Mouse (Mus musculus): Measurements from ENCODE around the gene Gtf2h3. TPM values are rescaled to one million over a fixed set of nuclear protein-coding genes. Genes with fewer than 3 reads are reported as not detected.
"Not testable (repeated sequence)": the region's sequence is repeated elsewhere in the genome, so short reads cannot be mapped to it uniquely, and the experiment has no call there.

Gene Gtf2h3
- polyA plus RNA-seq, 1 experiment from 2014 or later = 78.7 TPM

GRCm38 (mm10) chr5:124540383-124540786 is 38.6 kb upstream of the Gtf2h3 start, which contains the start of gene Tmed2:
Gene Tmed2 (plus strand): TSS chr5:124540695.
- Histone ChIP-seq H3K4me1 (peaks cover 21% of the 10 kb centered on the region), H3K27me3 (no peaks in the 10 kb centered on the region), H3K36me3 (peaks cover 26% of the 10 kb centered on the region), H3K9ac (peak within 1 kb of the TSS; percentile 84), H3K9me3 (replicated peaks) (no peaks in the 10 kb centered on the region), H3K27ac (peak within 1 kb of the TSS; percentile 89), H3K4me3 (replicated peaks) (peak within 1 kb of the TSS; percentile 98), H3K4me2 (peak within 1 kb of the TSS; percentile 67)
- peak; percentile 95 for ATAC-seq (replicated peaks; ENCODE audit: low FRiP score)
- under 1% methylated on average over 35 of the region's 35 CpGs for WGBS

DNA sequence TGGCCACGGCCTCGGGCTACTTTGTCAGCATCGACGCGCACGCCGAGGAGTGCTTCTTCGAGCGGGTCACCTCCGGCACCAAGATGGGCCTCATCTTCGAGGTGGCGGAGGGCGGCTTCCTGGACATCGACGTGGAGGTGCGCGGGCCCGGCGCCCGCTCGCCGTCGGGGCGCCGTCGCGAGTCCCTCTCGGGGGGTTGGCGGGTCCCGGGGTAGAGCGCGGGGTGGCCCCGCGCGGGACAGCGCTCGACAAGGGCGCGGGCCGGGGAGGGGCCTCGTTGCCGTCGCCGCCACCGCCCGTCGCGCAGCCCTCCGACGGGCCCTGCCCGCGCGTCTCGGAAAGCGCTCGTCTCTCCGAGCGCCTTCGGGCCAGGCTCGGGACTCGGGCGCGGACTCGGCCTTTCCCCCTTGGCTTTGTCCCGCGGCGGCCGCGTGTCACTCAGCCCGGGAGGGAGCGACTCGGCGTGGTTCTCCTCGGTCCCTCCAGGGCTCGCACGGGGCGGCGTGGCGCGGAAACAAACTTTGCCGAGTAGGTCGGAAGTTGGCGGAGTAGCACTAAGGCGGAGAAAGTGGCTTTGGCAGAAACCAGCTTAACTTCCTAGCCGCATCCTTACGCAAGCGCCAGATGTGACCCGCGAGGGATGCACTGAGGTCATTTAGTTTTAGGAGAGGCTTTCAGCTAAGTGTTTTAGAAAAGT is 37.9 kb upstream of the Gtf2h3 start:
- no peaks in the 10 kb centered on the region for H3K9me3 ChIP-seq (replicated peaks)
- H3K9ac ChIP-seq = peak overlapping the region; percentile 84
- H3K27ac ChIP-seq = peak overlapping the region; percentile 89
- under 1% methylated on average over 81 of the region's 89 CpGs for WGBS
- H3K4me1 ChIP-seq = peaks cover 21% of the 10 kb centered on the region
- H3K4me2 ChIP-seq = peak overlapping the region; percentile 67
- H3K27me3 ChIP-seq = no peaks in the 10 kb centered on the region
- peak; percentile 82 for ATAC-seq (replicated peaks; ENCODE audit: low FRiP score)
- H3K36me3 ChIP-seq = peaks cover 32% of the 10 kb centered on the region
- H3K4me3 ChIP-seq (replicated peaks) = peak overlapping the region; percentile 98

GRCm38 (mm10) chr5:124541602-124541973 is 37.4 kb upstream of the Gtf2h3 start:
- ATAC-seq (replicated peaks; ENCODE audit: low FRiP score) = no peak
- 10% methylated on average over 8 of the region's 8 CpGs for WGBS
- Histone ChIP-seq H3K9ac (peak overlapping the region; percentile 84), H3K4me1 (peaks cover 20% of the 10 kb centered on the region), H3K9me3 (replicated peaks) (no peaks in the 10 kb centered on the region), H3K27me3 (no peaks in the 10 kb centered on the region), H3K4me3 (replicated peaks) (peak overlapping the region; percentile 98), H3K36me3 (peaks cover 38% of the 10 kb centered on the region), H3K4me2 (peak overlapping the region; percentile 67), H3K27ac (peak overlapping the region; percentile 89)

DNA sequence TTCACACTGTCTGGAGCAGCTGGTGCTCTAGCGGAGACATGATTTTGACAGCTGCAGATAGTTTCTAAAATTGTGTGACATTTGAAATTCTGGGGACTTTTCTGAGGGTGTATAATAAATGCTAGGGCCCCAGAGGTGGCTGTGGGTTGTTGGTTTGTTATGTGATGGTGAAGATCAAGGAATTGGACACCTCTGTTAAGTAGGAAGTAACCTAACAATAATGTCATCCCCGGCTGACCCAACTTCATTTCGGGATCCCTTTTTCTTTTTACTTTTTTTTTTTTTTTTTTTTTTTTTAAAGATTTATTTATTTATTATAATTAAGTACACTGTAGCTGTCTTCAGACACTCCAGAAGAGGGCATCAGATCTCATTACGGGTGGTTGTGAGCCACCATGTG is 28.2 kb upstream of the Gtf2h3 start:
- peaks cover 14% of the 10 kb centered on the region for H3K4me1 ChIP-seq
- ATAC-seq (replicated peaks; ENCODE audit: low FRiP score); H3K9me3 ChIP-seq (replicated peaks); H3K9ac ChIP-seq; H3K4me2 ChIP-seq; H3K27ac ChIP-seq; H3K4me3 ChIP-seq (replicated peaks); H3K27me3 ChIP-seq: not testable (repeated sequence)
- 82% methylated on average over 4 of the region's 4 CpGs for WGBS
- H3K36me3 ChIP-seq = peaks cover 52% of the 10 kb centered on the region

DNA sequence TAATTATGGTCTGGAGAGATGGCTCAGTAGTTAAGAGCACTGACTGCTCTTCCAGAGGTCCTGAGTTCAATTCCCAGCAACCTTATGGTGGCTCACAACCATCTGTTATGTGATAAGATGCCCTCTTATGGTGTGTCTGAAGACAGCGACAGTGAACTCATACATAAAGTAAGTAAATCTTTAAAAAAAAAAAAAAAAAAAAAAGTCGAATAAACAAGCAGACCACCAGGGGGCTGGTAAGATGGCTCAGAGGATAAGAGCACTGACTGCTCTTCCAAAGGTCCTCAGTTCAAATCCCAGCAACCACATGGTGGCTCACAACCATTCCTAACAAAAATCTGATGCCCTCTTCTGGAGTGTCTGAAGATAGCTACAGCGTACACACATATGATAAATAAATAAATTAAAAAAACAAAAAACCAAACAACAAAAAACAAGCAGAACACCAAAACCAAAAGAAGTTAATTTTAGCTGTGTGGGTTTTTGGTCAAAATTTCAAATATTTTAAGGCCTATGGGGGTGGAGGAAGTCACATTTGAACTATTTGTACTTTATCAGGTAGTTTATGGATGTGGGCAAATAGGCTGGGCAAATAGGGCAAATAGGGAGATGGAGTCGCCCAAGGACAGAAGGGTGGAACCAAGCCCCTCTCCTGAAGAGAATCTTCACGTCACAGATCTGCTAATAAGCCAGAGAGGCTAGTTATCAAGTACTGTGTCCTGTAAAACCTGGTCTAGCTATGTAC is 27.4 kb upstream of the Gtf2h3 start:
- H3K9ac ChIP-seq = peak overlapping the region; percentile 61
- peak overlapping the region; percentile 77 for H3K4me2 ChIP-seq
- ATAC-seq (replicated peaks; ENCODE audit: low FRiP score); H3K9me3 ChIP-seq (replicated peaks); H3K27me3 ChIP-seq: not testable (repeated sequence)
- peaks cover 52% of the 10 kb centered on the region for H3K36me3 ChIP-seq
- WGBS = 31% methylated on average over 5 of the region's 5 CpGs
- peak overlapping the region; percentile 90 for H3K27ac ChIP-seq
- peak overlapping the region; percentile 77 for H3K4me3 ChIP-seq (replicated peaks)
- peaks cover 14% of the 10 kb centered on the region for H3K4me1 ChIP-seq

DNA sequence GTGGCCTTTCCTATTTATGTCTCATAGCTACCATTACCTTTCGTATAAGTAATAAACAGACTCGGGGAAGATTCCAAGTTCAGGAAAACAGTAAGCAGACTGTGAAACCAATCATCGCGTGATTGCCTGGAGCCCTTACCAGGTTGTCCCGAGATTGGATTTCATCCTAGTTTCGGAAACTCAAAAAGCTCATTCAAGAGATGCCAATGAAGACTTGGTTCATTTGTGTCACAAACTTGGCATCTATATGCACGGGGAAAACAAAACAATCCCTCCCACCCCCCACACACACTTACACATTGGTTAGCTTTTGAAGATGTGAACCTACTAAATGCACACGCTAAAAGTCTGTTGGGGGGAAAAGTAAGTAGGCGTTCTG is 26.9 kb upstream of the Gtf2h3 start:
- peaks cover 52% of the 10 kb centered on the region for H3K36me3 ChIP-seq
- no peak for ATAC-seq (replicated peaks; ENCODE audit: low FRiP score)
- WGBS = 3% methylated on average over 9 of the region's 9 CpGs

DNA sequence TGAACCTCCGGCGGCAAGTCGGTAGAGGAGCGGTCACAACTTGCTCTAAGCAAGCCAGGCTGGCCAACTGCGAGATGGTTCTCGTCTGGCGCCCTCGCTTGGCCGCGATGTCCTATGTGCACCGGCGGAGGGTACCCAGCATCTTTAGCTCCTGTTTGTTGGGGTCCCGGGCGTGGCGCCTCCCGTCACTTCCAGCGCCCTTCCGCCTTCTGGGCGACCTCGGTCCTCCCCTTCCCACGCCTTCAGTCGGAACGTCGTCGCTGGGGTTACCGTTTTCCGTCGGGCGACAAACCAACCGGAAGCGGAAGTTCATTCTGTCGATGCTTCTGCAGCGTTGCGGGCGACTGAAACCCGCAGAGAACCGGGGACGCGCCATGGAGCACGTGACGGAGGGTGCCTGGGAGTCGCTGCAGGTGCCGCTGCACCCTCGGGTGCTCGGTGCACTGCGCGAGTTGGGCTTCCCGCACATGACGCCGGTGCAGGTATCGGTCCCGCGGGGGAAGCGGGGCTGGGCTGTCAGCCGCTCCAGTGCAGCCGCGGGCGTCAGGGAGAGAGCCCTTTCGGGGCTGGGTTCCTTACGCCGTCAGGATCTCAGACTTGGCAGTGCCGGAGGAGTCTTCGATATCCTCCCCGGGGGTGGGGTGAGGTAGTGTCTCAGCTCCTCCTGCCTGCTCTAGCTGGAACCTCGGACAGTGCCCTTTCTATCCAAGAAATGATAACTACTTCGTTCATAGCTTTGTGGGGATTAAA is 26.2 kb upstream of the Gtf2h3 start, which contains the start of gene Ddx55:
Gene Ddx55 (plus strand): TSS at position 307 of the 750 bp plus-strand sequence.
- no peaks in the 10 kb centered on the region for H3K9me3 ChIP-seq (replicated peaks)
- peak within 1 kb of the TSS; percentile 61 for H3K9ac ChIP-seq
- peak within 1 kb of the TSS; percentile 77 for H3K4me3 ChIP-seq (replicated peaks)
- peaks cover 50% of the 10 kb centered on the region for H3K36me3 ChIP-seq
- under 1% methylated on average over 66 of the region's 66 CpGs for WGBS
- H3K4me1 ChIP-seq = peaks cover 14% of the 10 kb centered on the region
- H3K27me3 ChIP-seq = no peaks in the 10 kb centered on the region
- H3K4me2 ChIP-seq = peak within 1 kb of the TSS; percentile 77
- H3K27ac ChIP-seq = peak within 1 kb of the TSS; percentile 90
- peak; percentile 85 for ATAC-seq (replicated peaks; ENCODE audit: low FRiP score)

More for the DNA sequence above, 26.9 kb upstream of the Gtf2h3 start:
- H3K27ac ChIP-seq = peak overlapping the region; percentile 90
- peak overlapping the region; percentile 77 for H3K4me3 ChIP-seq (replicated peaks)
- H3K27me3 ChIP-seq = no peaks in the 10 kb centered on the region
- no peaks in the 10 kb centered on the region for H3K9me3 ChIP-seq (replicated peaks)
- peak overlapping the region; percentile 61 for H3K9ac ChIP-seq
- H3K4me2 ChIP-seq = peak overlapping the region; percentile 77
- H3K4me1 ChIP-seq = peaks cover 14% of the 10 kb centered on the region

DNA sequence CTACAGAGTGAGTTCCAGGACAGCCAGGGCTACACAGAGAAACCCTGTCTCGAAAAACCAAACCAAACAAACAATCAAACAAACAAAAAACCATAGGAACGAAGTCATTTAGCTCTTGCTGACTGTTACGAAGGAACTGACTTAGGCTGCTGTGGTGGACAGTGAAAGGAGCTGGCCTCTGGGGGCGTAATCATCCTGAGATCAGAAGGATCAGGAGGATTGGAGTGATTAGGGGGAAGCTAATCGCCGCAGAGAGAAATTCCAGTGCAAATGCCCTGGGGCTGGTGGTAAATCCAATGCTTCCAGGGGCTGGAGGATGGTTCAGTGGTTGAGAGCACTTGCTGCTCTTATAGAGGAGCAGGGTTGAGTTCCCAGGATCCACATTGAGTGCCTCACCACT is 25.3 kb upstream of the Gtf2h3 start:
- H3K4me1 ChIP-seq = peaks cover 14% of the 10 kb centered on the region
- ATAC-seq (replicated peaks; ENCODE audit: low FRiP score) = no peak
- H3K9ac ChIP-seq = no peak overlapping the region
- H3K27me3 ChIP-seq = no peaks in the 10 kb centered on the region
- H3K4me3 ChIP-seq (replicated peaks) = peak overlapping the region; percentile 77
- H3K4me2 ChIP-seq = peak overlapping the region; percentile 77
- peaks cover 50% of the 10 kb centered on the region for H3K36me3 ChIP-seq
- H3K27ac ChIP-seq = no peak overlapping the region
- WGBS = 73% methylated on average over 6 of the region's 6 CpGs
- no peaks in the 10 kb centered on the region for H3K9me3 ChIP-seq (replicated peaks)

- H3K9me3 ChIP-seq (replicated peaks) = no peaks in the 10 kb centered on the region
- no peak for ATAC-seq (replicated peaks; ENCODE audit: low FRiP score)
- H3K9ac ChIP-seq = no peak overlapping the region
- no peak overlapping the region for H3K27ac ChIP-seq
- peaks cover 62% of the 10 kb centered on the region for H3K36me3 ChIP-seq
- H3K4me1 ChIP-seq = peaks cover 14% of the 10 kb centered on the region
- no peak overlapping the region for H3K4me2 ChIP-seq
- 69% methylated on average over 1 of the region's 1 CpGs for WGBS
- H3K4me3 ChIP-seq (replicated peaks) = no peak overlapping the region
- H3K27me3 ChIP-seq = no peaks in the 10 kb centered on the region
These were observed 23.8 kb upstream of the Gtf2h3 start for GRCm38 (mm10) chr5:124555145-124555544.

DNA sequence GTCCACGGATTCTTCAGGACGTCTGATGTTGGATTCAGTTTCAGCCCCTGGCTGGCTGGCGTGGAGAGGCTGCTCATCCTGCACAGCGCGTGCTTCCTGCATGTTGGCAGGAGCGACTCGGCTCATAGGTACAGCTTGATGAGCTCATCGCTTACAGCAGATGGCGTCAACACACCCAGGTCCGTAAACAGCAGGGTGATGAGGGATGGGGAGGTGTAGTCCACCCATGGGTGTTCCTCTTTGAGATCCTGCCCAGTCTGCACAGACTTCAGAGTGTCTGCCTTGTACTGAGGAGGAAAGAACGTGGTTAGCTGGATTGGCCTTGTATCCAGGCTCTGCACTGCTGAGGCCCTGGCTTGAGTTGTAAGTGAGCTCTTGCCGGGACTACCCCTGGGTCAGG is 7.9 kb upstream of the Gtf2h3 start:
- 88% methylated on average over 12 of the region's 12 CpGs for WGBS
- no peak overlapping the region for H3K9ac ChIP-seq
- H3K4me1 ChIP-seq = no peaks in the 10 kb centered on the region
- peaks cover 100% of the 10 kb centered on the region for H3K36me3 ChIP-seq
- no peak overlapping the region for H3K4me2 ChIP-seq
- no peaks in the 10 kb centered on the region for H3K27me3 ChIP-seq
- no peak for ATAC-seq (replicated peaks; ENCODE audit: low FRiP score)
- H3K27ac ChIP-seq = no peak overlapping the region
- H3K9me3 ChIP-seq (replicated peaks) = no peaks in the 10 kb centered on the region
- H3K4me3 ChIP-seq (replicated peaks) = no peak overlapping the region

- 84% methylated on average over 7 of the region's 7 CpGs for WGBS
- no peak for ATAC-seq (replicated peaks; ENCODE audit: low FRiP score)
- peaks cover 72% of the 10 kb centered on the region for H3K36me3 ChIP-seq
- no peak overlapping the region for H3K4me2 ChIP-seq
- H3K9ac ChIP-seq = no peak overlapping the region
- no peak overlapping the region for H3K27ac ChIP-seq
- H3K27me3 ChIP-seq = no peaks in the 10 kb centered on the region
- no peaks in the 10 kb centered on the region for H3K9me3 ChIP-seq (replicated peaks)
- peaks cover 20% of the 10 kb centered on the region for H3K4me1 ChIP-seq
- no peak overlapping the region for H3K4me3 ChIP-seq (replicated peaks)
These were observed 3.5 kb upstream of the Gtf2h3 start for GRCm38 (mm10) chr5:124575467-124575866.

GRCm38 (mm10) chr5:124582515-124582914 is 3.6 kb downstream of the Gtf2h3 start:
- Histone ChIP-seq H3K36me3 (peaks cover 58% of the 10 kb centered on the region), H3K9ac (no peak overlapping the region), H3K9me3 (replicated peaks) (no peaks in the 10 kb centered on the region), H3K4me1 (peaks cover 24% of the 10 kb centered on the region), H3K27me3 (no peaks in the 10 kb centered on the region), H3K27ac (no peak overlapping the region), H3K4me2 (no peak overlapping the region), H3K4me3 (replicated peaks) (no peak overlapping the region)
- WGBS = 91% methylated on average over 5 of the region's 5 CpGs
- no peak for ATAC-seq (replicated peaks; ENCODE audit: low FRiP score)
